Mouse (Mus musculus): ENCODE measurements at regions not wholly inside any gene's neighbourhood (a gene's known extent, or its start where the extent isn't known, plus 50 kb on each side); places are given as distances from the start of the nearest gene placed in this dataset.

GRCm38 (mm10) chr13:115425610-115426562 lies 324.1 kb upstream of the Itga1 start:
- no peak overlapping the region for H3K4me3 ChIP-seq (ENCODE audit: low read depth, low read length)
- WGBS, result 74% methylated on average over 8 of the region's 8 CpGs
- no peak overlapping the region for H3K9ac ChIP-seq (replicated peaks; ENCODE audit: low read depth, low read length)
- no peak for ATAC-seq (ENCODE audit: low read depth)
- no peaks in the 10 kb centered on the region for H3K4me1 ChIP-seq (ENCODE audit: control insufficient read depth, insufficient read depth, low read length)
- no peaks in the 10 kb centered on the region for H3K36me3 ChIP-seq (ENCODE audit: control insufficient read depth, insufficient read depth, low read length)
- no peaks in the 10 kb centered on the region for H3K9me3 ChIP-seq (ENCODE audit: control insufficient read depth, low read length)
- H3K27ac ChIP-seq (ENCODE audit: low read depth, low read length), result no peak overlapping the region
- no peak overlapping the region for H3K4me2 ChIP-seq (ENCODE audit: low read depth, low read length)
- no peaks in the 10 kb centered on the region for H3K27me3 ChIP-seq (ENCODE audit: control insufficient read depth, insufficient read depth, low read length)

DNA sequence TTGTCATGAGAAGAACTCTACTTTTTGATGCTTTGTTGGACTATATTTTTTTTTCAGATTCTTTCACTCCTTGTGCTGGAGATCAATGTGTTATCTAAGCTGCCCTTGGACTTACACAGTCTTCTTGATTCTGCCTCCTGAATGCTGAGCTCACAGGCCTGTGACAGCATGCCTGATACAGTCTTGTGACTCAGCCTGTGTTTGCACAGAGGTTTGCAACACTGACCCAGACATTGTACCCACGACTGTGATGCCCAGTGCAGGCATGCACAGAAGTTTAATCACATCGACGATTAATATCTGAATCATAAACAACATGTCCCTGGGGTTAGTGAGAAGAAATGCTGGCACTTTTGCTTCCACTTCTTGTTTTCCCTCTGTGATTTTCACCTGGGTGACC lies 322.0 kb upstream of the Itga1 start:
- no peaks in the 10 kb centered on the region for H3K4me1 ChIP-seq (ENCODE audit: control insufficient read depth, insufficient read depth, low read length)
- no peak overlapping the region for H3K9ac ChIP-seq (replicated peaks; ENCODE audit: low read depth, low read length)
- no peak for ATAC-seq (ENCODE audit: low read depth)
- 80% methylated on average over 3 of the region's 3 CpGs for WGBS
- H3K4me2 ChIP-seq (ENCODE audit: low read depth, low read length), result no peak overlapping the region
- no peak overlapping the region for H3K27ac ChIP-seq (ENCODE audit: low read depth, low read length)
- no peaks in the 10 kb centered on the region for H3K36me3 ChIP-seq (ENCODE audit: control insufficient read depth, insufficient read depth, low read length)
- no peaks in the 10 kb centered on the region for H3K9me3 ChIP-seq (ENCODE audit: control insufficient read depth, low read length)
- no peak overlapping the region for H3K4me3 ChIP-seq (ENCODE audit: low read depth, low read length)
- no peaks in the 10 kb centered on the region for H3K27me3 ChIP-seq (ENCODE audit: control insufficient read depth, insufficient read depth, low read length)

DNA sequence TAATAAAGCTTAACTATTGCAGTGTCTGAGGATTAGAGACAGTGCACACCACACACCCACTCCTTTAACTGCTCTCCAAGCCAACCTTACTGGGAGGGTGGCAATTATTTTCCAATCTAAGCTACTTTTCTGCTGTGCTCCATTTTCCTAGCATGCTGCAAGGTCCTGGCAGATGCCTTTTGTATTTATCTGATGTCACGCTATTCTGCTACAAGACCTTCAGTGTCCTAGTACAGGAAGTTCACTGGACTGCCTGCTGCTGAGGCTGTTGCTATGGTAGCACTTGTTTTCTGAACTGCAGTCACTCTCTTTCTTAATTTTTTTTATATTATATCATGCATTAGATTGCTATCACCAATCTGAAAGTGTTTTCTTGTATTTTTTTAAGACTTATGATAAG lies 319.7 kb upstream of the Itga1 start:
- Histone ChIP-seq H3K9ac (replicated peaks; ENCODE audit: low read depth, low read length) (no peak overlapping the region), H3K4me1 (ENCODE audit: control insufficient read depth, insufficient read depth, low read length) (no peaks in the 10 kb centered on the region), H3K4me2 (ENCODE audit: low read depth, low read length) (no peak overlapping the region), H3K9me3 (ENCODE audit: control insufficient read depth, low read length) (no peaks in the 10 kb centered on the region), H3K4me3 (ENCODE audit: low read depth, low read length) (no peak overlapping the region), H3K27ac (ENCODE audit: low read depth, low read length) (no peak overlapping the region), H3K36me3 (ENCODE audit: control insufficient read depth, insufficient read depth, low read length) (no peaks in the 10 kb centered on the region), H3K27me3 (ENCODE audit: control insufficient read depth, insufficient read depth, low read length) (no peaks in the 10 kb centered on the region)
- ATAC-seq (ENCODE audit: low read depth), result no peak
- WGBS, result 15% methylated on average over 1 of the region's 1 CpGs

DNA sequence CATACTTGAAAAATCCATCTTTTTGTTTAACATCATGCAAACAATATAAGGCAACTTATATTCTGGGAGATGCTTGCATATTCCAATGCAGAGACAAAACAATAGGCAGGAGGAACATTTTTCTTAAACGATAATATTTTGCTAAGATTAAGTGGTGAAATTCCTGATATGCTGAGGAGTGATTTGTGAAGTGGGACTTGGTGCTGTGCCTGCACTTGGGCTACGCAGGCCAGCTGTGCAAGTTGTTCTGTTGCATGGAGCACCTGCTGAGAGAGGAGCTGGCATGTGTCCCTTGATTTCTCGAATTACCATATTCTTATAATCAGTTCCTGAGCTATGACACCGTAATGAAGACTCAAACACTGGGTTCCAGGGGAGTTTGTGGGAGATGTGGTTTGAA lies 316.1 kb upstream of the Itga1 start:
- H3K27ac ChIP-seq (ENCODE audit: low read depth, low read length), result no peak overlapping the region
- H3K4me1 ChIP-seq (ENCODE audit: control insufficient read depth, insufficient read depth, low read length), result peaks cover 8% of the 10 kb centered on the region; the same call in 1 of the 2 replicates
- no peak overlapping the region for H3K4me3 ChIP-seq (ENCODE audit: low read depth, low read length)
- 60% methylated on average over 4 of the region's 4 CpGs for WGBS
- H3K4me2 ChIP-seq (ENCODE audit: low read depth, low read length), result no peak overlapping the region
- H3K9ac ChIP-seq (replicated peaks; ENCODE audit: low read depth, low read length), result no peak overlapping the region
- no peaks in the 10 kb centered on the region for H3K9me3 ChIP-seq (ENCODE audit: control insufficient read depth, low read length)
- no peak for ATAC-seq (ENCODE audit: low read depth)
- H3K27me3 ChIP-seq (ENCODE audit: control insufficient read depth, insufficient read depth, low read length), result no peaks in the 10 kb centered on the region
- no peaks in the 10 kb centered on the region for H3K36me3 ChIP-seq (ENCODE audit: control insufficient read depth, insufficient read depth, low read length)

DNA sequence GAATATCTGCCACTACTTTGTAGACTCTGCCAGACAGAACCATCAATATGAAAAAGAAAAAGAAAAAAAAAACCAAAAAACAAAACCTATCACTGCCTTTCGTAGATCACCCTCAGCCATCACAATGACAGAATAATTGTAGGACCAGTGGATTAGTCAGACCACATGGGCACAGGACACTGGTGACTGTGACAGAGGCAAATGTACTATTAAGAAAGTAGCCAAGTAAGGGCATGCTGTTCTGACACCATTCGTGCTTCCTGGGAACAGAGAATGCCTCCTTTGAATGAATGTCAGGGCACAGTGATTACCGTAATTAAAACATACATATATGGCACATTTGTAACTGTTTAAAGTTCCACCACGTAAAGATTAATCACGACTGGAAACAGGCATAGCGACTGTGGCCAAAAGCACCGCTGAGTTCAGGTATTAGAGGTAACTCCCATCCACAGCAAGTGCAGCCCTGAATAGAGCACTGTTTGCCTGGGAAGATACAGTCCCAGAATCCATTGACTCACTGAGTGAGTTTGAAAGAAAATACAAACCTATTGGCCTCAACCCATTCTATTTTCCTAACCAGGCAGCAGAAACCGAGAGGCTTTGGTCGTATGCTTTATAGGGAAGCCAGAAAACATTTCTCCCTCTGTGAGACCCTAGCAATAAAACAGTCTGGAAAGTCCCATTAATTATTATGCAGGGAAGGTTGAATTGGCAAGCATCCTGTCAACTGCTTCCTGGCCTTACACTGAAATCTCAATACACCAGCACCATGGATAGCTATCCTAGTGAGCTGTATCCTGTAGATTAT lies 312.2 kb upstream of the Itga1 start:
- peak; percentile 82; the same call in 1 of the 2 replicates for ATAC-seq (ENCODE audit: low read depth)
- H3K36me3 ChIP-seq (ENCODE audit: control insufficient read depth, insufficient read depth, low read length), result no peaks in the 10 kb centered on the region
- no peak overlapping the region for H3K4me2 ChIP-seq (ENCODE audit: low read depth, low read length)
- H3K4me1 ChIP-seq (ENCODE audit: control insufficient read depth, insufficient read depth, low read length), result peaks cover 8% of the 10 kb centered on the region; the same call in 1 of the 2 replicates
- H3K9ac ChIP-seq (replicated peaks; ENCODE audit: low read depth, low read length), result no peak overlapping the region
- WGBS, result 35% methylated on average over 9 of the region's 9 CpGs
- no peaks in the 10 kb centered on the region for H3K27me3 ChIP-seq (ENCODE audit: control insufficient read depth, insufficient read depth, low read length)
- H3K4me3 ChIP-seq (ENCODE audit: low read depth, low read length), result no peak overlapping the region
- no peak overlapping the region for H3K27ac ChIP-seq (ENCODE audit: low read depth, low read length)
- no peaks in the 10 kb centered on the region for H3K9me3 ChIP-seq (ENCODE audit: control insufficient read depth, low read length)

GRCm38 (mm10) chr13:115405916-115406315 lies 304.2 kb upstream of the Itga1 start:
- no peak overlapping the region for H3K4me2 ChIP-seq (ENCODE audit: low read depth, low read length)
- H3K27me3 ChIP-seq (ENCODE audit: control insufficient read depth, insufficient read depth, low read length), result no peaks in the 10 kb centered on the region
- H3K36me3 ChIP-seq (ENCODE audit: control insufficient read depth, insufficient read depth, low read length), result no peaks in the 10 kb centered on the region
- WGBS, result 63% methylated on average over 1 of the region's 1 CpGs
- no peak overlapping the region for H3K27ac ChIP-seq (ENCODE audit: low read depth, low read length)
- H3K9ac ChIP-seq (replicated peaks; ENCODE audit: low read depth, low read length), result no peak overlapping the region
- no peak for ATAC-seq (ENCODE audit: low read depth)
- H3K9me3 ChIP-seq (ENCODE audit: control insufficient read depth, low read length), result no peaks in the 10 kb centered on the region
- no peak overlapping the region for H3K4me3 ChIP-seq (ENCODE audit: low read depth, low read length)
- H3K4me1 ChIP-seq (ENCODE audit: control insufficient read depth, insufficient read depth, low read length), result no peaks in the 10 kb centered on the region

DNA sequence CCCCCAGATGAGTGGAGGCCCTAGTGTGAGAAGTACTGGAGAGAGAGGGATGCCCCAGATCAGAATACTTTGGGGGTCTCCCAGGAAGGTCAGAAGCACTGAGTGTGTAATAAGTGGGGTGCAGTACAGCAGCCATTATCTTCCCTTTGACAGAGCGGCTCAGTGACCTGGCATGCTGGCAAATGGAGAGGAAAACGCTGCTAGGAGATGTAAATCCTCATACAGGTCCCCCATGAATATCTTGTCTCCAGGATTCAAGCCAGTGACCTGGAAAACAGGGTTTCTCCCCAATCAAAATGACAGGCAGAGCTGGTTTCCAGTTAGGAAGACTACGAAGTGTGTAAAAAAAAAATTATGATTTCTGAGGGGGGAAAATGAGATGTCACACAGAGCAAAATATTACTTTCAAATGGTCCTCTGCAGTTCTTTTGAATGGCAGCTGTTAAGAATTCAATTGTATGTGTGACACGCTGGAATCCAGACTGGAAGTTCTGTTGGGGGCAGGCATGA lies 299.0 kb upstream of the Itga1 start:
- H3K4me3 ChIP-seq (ENCODE audit: low read depth, low read length), result no peak overlapping the region
- no peak for ATAC-seq (ENCODE audit: low read depth)
- 55% methylated on average over 4 of the region's 4 CpGs for WGBS

GRCm38 (mm10) chr13:115379682-115380081 lies 277.9 kb upstream of the Itga1 start:
- Histone ChIP-seq H3K9me3 (ENCODE audit: control insufficient read depth, low read length) (no peaks in the 10 kb centered on the region), H3K4me2 (ENCODE audit: low read depth, low read length) (no peak overlapping the region), H3K9ac (replicated peaks; ENCODE audit: low read depth, low read length) (no peak overlapping the region), H3K27me3 (ENCODE audit: control insufficient read depth, insufficient read depth, low read length) (no peaks in the 10 kb centered on the region), H3K4me3 (ENCODE audit: low read depth, low read length) (no peak overlapping the region), H3K36me3 (ENCODE audit: control insufficient read depth, insufficient read depth, low read length) (no peaks in the 10 kb centered on the region), H3K27ac (ENCODE audit: low read depth, low read length) (no peak overlapping the region), H3K4me1 (ENCODE audit: control insufficient read depth, insufficient read depth, low read length) (no peaks in the 10 kb centered on the region)
- ATAC-seq (ENCODE audit: low read depth), result no peak
- WGBS, result 52% methylated on average over 3 of the region's 3 CpGs

More for the DNA sequence above, 299.0 kb upstream of the Itga1 start:
- no peak overlapping the region for H3K4me2 ChIP-seq (ENCODE audit: low read depth, low read length)
- H3K9ac ChIP-seq (replicated peaks; ENCODE audit: low read depth, low read length), result no peak overlapping the region
- no peaks in the 10 kb centered on the region for H3K4me1 ChIP-seq (ENCODE audit: control insufficient read depth, insufficient read depth, low read length)
- H3K36me3 ChIP-seq (ENCODE audit: control insufficient read depth, insufficient read depth, low read length), result no peaks in the 10 kb centered on the region
- no peaks in the 10 kb centered on the region for H3K9me3 ChIP-seq (ENCODE audit: control insufficient read depth, low read length)
- H3K27ac ChIP-seq (ENCODE audit: low read depth, low read length), result no peak overlapping the region
- no peaks in the 10 kb centered on the region for H3K27me3 ChIP-seq (ENCODE audit: control insufficient read depth, insufficient read depth, low read length)
